Mouse (Mus musculus): ENCODE results near the gene Egfl8. TPM values are rescaled to one million over a fixed set of nuclear protein-coding genes. Genes with fewer than 3 reads are reported as not detected.

The Egfl8 gene
- polyA plus RNA-seq, 1 experiment from 2014 or later: 6.0 TPM

GRCm38 (mm10) chr17:34591029-34591993, 24.5 kb downstream of the Egfl8 start, which contains the start of gene Pbx2:
Gene Pbx2, plus strand, starts transcription at chr17:34591266.
- Histone ChIP-seq H3K4me2 (replicated peaks) (peak within 1 kb of the TSS; percentile 87), H3K36me3 (peaks cover 21% of the 10 kb centered on the region), H3K9ac (replicated peaks) (peak within 1 kb of the TSS; percentile 99), H3K4me3 (peak within 1 kb of the TSS; percentile 89), H3K27ac (replicated peaks) (peak within 1 kb of the TSS; percentile 99), H3K27me3 (no peaks in the 10 kb centered on the region), H3K9me3 (no peaks in the 10 kb centered on the region), H3K4me1 (peaks cover 79% of the 10 kb centered on the region)
- peak; percentile 13 for ATAC-seq (ENCODE audit: low FRiP score, low read depth)
- WGBS: 1% methylated on average over 21 of the region's 21 CpGs

- 59% methylated on average over 15 of the region's 15 CpGs for WGBS
- Histone ChIP-seq H3K9me3 (no peaks in the 10 kb centered on the region), H3K4me2 (replicated peaks) (peak overlapping the region; percentile 87), H3K4me1 (peaks cover 79% of the 10 kb centered on the region), H3K27me3 (no peaks in the 10 kb centered on the region), H3K27ac (replicated peaks) (peak overlapping the region; percentile 99), H3K36me3 (peaks cover 12% of the 10 kb centered on the region), H3K4me3 (peak overlapping the region; percentile 89; the same call in 1 of the 2 replicates), H3K9ac (replicated peaks) (peak overlapping the region; percentile 99)
- ATAC-seq (ENCODE audit: low FRiP score, low read depth): no peak
Measured at GRCm38 (mm10) chr17:34590154-34590987, 25.4 kb downstream of the Egfl8 start.

- Histone ChIP-seq H3K4me2 (replicated peaks) (peak within 1 kb of the TSS; percentile 87), H3K4me3 (0 out of 2 replicates have a peak within 1 kb of the TSS, but pooled peaks have one; percentile 89), H3K27ac (replicated peaks) (peak within 1 kb of the TSS; percentile 99), H3K4me1 (peaks cover 72% of the 10 kb centered on the region), H3K9me3 (no peaks in the 10 kb centered on the region), H3K36me3 (peaks cover 5% of the 10 kb centered on the region), H3K9ac (replicated peaks) (no peak within 1 kb of the TSS), H3K27me3 (no peaks in the 10 kb centered on the region)
- WGBS: 32% methylated on average over 7 of the region's 7 CpGs
- no peak for ATAC-seq (ENCODE audit: low FRiP score, low read depth)
Measured at GRCm38 (mm10) chr17:34589681-34590101, 26.1 kb downstream of the Egfl8 start, which contains the start of gene Gpsm3. Gene Gpsm3, plus strand, starts transcription at chr17:34589806.

GRCm38 (mm10) chr17:34589206-34589605, 26.6 kb downstream of the Egfl8 start:
- H3K9me3 ChIP-seq: no peaks in the 10 kb centered on the region
- ATAC-seq (ENCODE audit: low FRiP score, low read depth): no peak
- peaks cover under 1% of the 10 kb centered on the region; the same call in 1 of the 2 replicates for H3K36me3 ChIP-seq
- no peaks in the 10 kb centered on the region for H3K27me3 ChIP-seq
- H3K4me2 ChIP-seq (replicated peaks): 0 out of 2 replicates have a peak overlapping the region, but pooled peaks have one; percentile 9
- WGBS: 47% methylated on average over 7 of the region's 7 CpGs
- H3K4me3 ChIP-seq: no peak overlapping the region
- no peak overlapping the region for H3K27ac ChIP-seq (replicated peaks)
- peaks cover 67% of the 10 kb centered on the region for H3K4me1 ChIP-seq
- H3K9ac ChIP-seq (replicated peaks): no peak overlapping the region

GRCm38 (mm10) chr17:34588767-34589166, 27.0 kb downstream of the Egfl8 start:
- no peak overlapping the region for H3K4me2 ChIP-seq (replicated peaks)
- 73% methylated on average over 3 of the region's 3 CpGs for WGBS
- H3K4me3 ChIP-seq: no peak overlapping the region
- H3K4me1 ChIP-seq: peaks cover 63% of the 10 kb centered on the region
- H3K9me3 ChIP-seq: no peaks in the 10 kb centered on the region
- H3K36me3 ChIP-seq: no peaks in the 10 kb centered on the region
- no peak for ATAC-seq (ENCODE audit: low FRiP score, low read depth)
- no peak overlapping the region for H3K27ac ChIP-seq (replicated peaks)
- no peak overlapping the region for H3K9ac ChIP-seq (replicated peaks)
- no peaks in the 10 kb centered on the region for H3K27me3 ChIP-seq

- peak overlapping the region; percentile 77 for H3K4me3 ChIP-seq
- peaks cover 54% of the 10 kb centered on the region for H3K4me1 ChIP-seq
- H3K36me3 ChIP-seq: no peaks in the 10 kb centered on the region
- WGBS: 5% methylated on average over 19 of the region's 19 CpGs
- peak overlapping the region; percentile 72 for H3K4me2 ChIP-seq (replicated peaks)
- peak overlapping the region; percentile 99 for H3K27ac ChIP-seq (replicated peaks)
- H3K9me3 ChIP-seq: no peaks in the 10 kb centered on the region
- peak overlapping the region; percentile 87 for H3K9ac ChIP-seq (replicated peaks)
- H3K27me3 ChIP-seq: no peaks in the 10 kb centered on the region
- no peak for ATAC-seq (ENCODE audit: low FRiP score, low read depth)
Measured at GRCm38 (mm10) chr17:34587814-34588213, 28.0 kb downstream of the Egfl8 start.

GRCm38 (mm10) chr17:34587423-34587811, 28.4 kb downstream of the Egfl8 start:
- Histone ChIP-seq H3K36me3 (no peaks in the 10 kb centered on the region), H3K4me2 (replicated peaks) (peak overlapping the region; percentile 72), H3K27ac (replicated peaks) (peak overlapping the region; percentile 99), H3K4me1 (peaks cover 51% of the 10 kb centered on the region), H3K9ac (replicated peaks) (peak overlapping the region; percentile 87), H3K4me3 (peak overlapping the region; percentile 77), H3K27me3 (no peaks in the 10 kb centered on the region), H3K9me3 (no peaks in the 10 kb centered on the region)
- ATAC-seq (ENCODE audit: low FRiP score, low read depth): peak; percentile 83
- WGBS: 1% methylated on average over 46 of the region's 50 CpGs

- Histone ChIP-seq H3K27ac (replicated peaks) (peak overlapping the region; percentile 99), H3K4me2 (replicated peaks) (peak overlapping the region; percentile 72), H3K27me3 (no peaks in the 10 kb centered on the region), H3K9me3 (no peaks in the 10 kb centered on the region), H3K4me1 (peaks cover 51% of the 10 kb centered on the region), H3K4me3 (peak overlapping the region; percentile 77), H3K36me3 (no peaks in the 10 kb centered on the region), H3K9ac (replicated peaks) (peak overlapping the region; percentile 87)
- under 1% methylated on average over 38 of the region's 38 CpGs for WGBS
- ATAC-seq (ENCODE audit: low FRiP score, low read depth): peak; percentile 81
Measured at GRCm38 (mm10) chr17:34586796-34587422, 28.9 kb downstream of the Egfl8 start.

- peak overlapping the region; percentile 99 for H3K27ac ChIP-seq (replicated peaks)
- H3K9ac ChIP-seq (replicated peaks): peak overlapping the region; percentile 87
- 15% methylated on average over 32 of the region's 32 CpGs for WGBS
- H3K4me1 ChIP-seq: peaks cover 45% of the 10 kb centered on the region
- H3K4me3 ChIP-seq: peak overlapping the region; percentile 77
- no peaks in the 10 kb centered on the region for H3K27me3 ChIP-seq
- no peaks in the 10 kb centered on the region for H3K9me3 ChIP-seq
- peak overlapping the region; percentile 72 for H3K4me2 ChIP-seq (replicated peaks)
- H3K36me3 ChIP-seq: no peaks in the 10 kb centered on the region
- peak; percentile 36 for ATAC-seq (ENCODE audit: low FRiP score, low read depth)
Measured at GRCm38 (mm10) chr17:34585877-34586771, 29.6 kb downstream of the Egfl8 start.

GRCm38 (mm10) chr17:34585121-34585520, 30.6 kb downstream of the Egfl8 start:
- WGBS: 88% methylated on average over 8 of the region's 8 CpGs
- Histone ChIP-seq H3K27ac (replicated peaks) (no peak overlapping the region; the same call in 1 of the 2 replicates), H3K9ac (replicated peaks) (peak overlapping the region; percentile 87; the same call in 1 of the 2 replicates), H3K4me3 (no peak overlapping the region), H3K27me3 (no peaks in the 10 kb centered on the region), H3K9me3 (no peaks in the 10 kb centered on the region), H3K4me2 (replicated peaks) (no peak overlapping the region), H3K36me3 (no peaks in the 10 kb centered on the region), H3K4me1 (peaks cover 35% of the 10 kb centered on the region)
- no peak for ATAC-seq (ENCODE audit: low FRiP score, low read depth)

Measured in midbrain, embryonic 12.5 days (tissue).